Mouse (Mus musculus): ENCODE results near the gene Bach2.

Gene Bach2

GRCm38 (mm10) chr4:32502181-32502580, 263.6 kb downstream of the Bach2 start:
- no peak for DNase-seq

GRCm38 (mm10) chr4:32504236-32504635, 265.6 kb downstream of the Bach2 start:
- DNase-seq = no peak

GRCm38 (mm10) chr4:32506306-32506808, 267.8 kb downstream of the Bach2 start:
- no peak for DNase-seq

GRCm38 (mm10) chr4:32507041-32507440, 268.4 kb downstream of the Bach2 start:
- peak; percentile 51 to 69 for DNase-seq

- DNase-seq = no peak
These were observed 270.0 kb downstream of the Bach2 start for GRCm38 (mm10) chr4:32508572-32508971.

DNA sequence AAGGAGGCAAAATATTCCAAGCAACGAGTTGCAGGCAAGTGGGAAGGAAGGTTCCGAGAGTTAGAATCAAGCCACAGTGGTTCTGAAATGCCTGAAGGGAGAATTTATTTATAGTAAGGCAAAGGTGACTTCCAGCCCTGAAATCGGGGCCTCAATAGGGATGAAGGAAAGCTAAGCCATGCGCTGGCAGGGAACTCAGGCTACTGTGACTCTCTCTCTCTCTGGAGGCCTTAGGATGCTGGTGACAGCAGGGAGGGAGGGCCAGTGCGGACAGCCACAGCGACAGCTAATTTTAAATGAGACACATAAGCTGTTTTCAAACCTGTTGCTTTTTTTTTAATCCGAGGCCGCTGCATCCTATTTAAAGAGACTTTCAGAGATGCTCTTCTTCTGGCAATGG, 270.4 kb downstream of the Bach2 start:
- DNase-seq = no peak

- DNase-seq = no peak
These were observed 271.4 kb downstream of the Bach2 start for GRCm38 (mm10) chr4:32509832-32510612.

- no peak for DNase-seq
These were observed 272.3 kb downstream of the Bach2 start for GRCm38 (mm10) chr4:32510940-32511339.

GRCm38 (mm10) chr4:32516126-32516525, 277.5 kb downstream of the Bach2 start:
- no peak for DNase-seq

GRCm38 (mm10) chr4:32518842-32519578, 280.4 kb downstream of the Bach2 start:
- DNase-seq = no peak

DNA sequence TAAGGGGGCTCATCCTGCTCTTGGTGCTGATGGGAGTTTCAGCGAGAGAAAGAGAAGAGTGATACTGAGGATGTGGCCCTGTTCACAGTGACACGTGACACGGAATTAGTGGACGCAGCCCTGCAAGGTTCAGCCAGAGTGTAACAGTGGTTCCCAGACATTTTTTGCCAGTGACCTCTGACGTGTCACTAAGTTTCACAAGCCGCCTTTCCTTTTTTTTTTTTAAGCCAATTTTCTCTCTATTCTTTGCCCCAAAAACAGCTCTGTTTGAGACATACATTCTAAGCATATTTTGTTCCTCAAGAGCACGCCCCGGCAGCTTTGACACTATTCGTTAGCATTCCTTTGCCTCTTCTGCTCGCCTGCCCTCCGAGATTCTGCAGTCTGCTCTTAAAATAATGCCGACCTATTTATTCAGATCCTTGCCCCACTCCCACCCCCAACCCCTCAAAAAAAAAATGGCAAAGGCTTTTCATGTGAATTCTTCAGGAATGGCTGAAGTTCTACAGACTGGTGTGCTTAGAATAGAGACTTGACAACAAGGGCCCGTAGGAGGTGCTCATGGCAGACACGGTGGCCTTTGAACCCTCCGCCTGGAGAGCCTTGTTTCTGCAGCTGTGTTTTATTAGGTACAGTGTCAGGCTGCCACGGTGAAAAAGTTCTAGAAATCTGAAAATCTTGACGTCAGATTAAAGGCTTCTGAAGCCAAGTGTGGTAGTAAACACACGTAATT, 282.2 kb downstream of the Bach2 start:
- peak; percentile 65 to 66 for DNase-seq

GRCm38 (mm10) chr4:32521361-32521740, 282.7 kb downstream of the Bach2 start:
- DNase-seq = no peak

- no peak for DNase-seq
These were observed 283.4 kb downstream of the Bach2 start for GRCm38 (mm10) chr4:32522013-32522412.

DNA sequence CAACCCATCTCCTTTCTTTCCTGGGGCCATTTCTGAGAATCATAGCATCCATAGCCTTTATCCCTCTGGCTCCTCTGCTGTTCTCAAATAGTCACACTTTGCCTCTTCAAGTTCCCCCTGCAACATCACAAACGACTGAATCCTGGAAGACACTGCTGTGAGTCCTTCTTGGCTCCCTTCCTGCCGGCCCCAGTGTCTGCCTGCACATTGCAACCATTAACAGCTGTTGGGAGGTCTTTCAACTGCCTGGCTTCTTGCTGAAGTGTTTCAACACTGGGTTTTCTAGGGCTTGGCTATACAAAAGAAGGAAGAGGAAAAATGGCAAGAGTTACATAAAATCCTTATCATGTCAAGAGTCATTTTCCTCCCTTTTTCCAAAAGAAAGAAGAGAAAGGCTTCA, 285.7 kb downstream of the Bach2 start:
- peak in 1 of 2 experiments; percentile 18 for DNase-seq

GRCm38 (mm10) chr4:32525000-32525399, 286.4 kb downstream of the Bach2 start:
- DNase-seq = no peak

DNA sequence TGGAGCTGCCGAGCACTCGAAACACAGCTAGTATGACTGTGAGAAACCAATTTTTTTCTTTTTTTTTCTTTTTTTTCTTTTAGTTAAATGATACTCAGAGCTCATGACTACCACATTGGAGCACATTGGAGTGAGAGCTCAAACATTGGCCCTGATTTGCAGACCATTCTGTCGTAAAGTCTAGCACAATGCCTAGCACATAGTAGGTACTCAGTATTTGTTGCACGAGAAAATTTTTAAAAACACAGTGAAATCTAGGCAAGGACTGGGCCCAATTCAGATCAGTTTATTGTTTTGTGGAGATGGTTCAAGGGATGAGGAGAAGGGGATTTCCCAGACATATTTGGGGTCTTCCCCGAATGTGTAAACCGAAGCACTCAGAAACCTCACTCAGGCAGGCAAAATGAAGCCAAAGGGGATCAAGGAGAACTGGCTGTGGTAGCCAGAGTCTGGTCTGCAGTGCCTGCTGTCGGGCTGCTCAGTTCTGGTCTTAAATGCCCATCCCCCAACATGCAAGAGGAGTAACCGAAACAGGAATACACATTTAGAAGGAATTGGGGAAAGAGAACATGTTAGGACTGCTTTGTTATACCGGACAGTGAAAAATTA, 287.7 kb downstream of the Bach2 start:
- DNase-seq = no peak

DNA sequence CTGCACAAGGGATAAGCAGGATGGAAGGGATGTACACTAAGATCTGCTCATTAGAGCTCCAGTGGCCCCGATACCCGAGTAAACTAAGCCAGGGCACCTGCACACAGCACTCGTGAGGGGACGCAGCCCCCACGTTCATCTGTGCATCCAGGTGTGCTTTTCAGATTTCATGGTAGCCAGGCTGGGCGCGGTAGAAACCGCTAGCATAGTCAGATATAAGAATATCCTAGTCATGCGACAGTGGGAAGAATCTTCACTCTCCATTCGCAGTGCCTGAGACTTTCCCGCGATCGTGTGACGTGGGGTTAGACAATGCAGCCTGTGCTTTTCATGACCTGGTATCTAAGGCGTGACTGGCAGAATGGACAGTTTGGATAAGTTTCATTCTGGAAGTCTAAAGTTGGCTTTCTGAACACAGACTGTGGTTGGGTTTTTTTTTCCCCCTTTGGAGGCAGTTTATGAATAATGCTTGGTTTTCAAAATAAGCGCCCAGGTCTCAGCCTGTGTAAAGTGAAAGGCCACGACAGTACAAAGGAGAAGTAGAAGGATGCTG, 290.9 kb downstream of the Bach2 start:
- DNase-seq = no peak

DNA sequence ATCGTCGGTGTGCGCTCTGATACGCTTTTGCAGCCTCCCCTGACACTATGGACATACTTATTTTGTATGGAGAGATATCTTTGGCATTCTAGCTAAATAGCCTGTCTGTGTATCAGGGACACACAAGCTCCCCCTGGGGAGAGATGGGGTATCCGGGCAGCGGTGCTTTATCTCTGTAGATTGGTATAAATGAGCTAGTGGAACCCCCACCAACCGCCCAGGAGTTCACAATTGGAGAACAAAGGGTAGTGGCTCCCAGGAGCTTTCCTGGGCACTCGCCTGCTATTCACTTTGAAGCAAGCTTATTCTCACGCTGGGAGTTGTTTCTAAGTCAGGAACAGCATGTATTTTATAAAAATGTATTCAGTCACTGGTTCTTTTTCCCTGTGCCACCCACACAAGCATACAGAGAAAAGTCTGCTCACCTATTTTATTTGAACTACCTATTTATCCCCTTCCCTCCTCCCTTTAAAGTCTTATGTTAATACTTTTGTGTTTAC, 291.9 kb downstream of the Bach2 start:
- DNase-seq = no peak

DNA sequence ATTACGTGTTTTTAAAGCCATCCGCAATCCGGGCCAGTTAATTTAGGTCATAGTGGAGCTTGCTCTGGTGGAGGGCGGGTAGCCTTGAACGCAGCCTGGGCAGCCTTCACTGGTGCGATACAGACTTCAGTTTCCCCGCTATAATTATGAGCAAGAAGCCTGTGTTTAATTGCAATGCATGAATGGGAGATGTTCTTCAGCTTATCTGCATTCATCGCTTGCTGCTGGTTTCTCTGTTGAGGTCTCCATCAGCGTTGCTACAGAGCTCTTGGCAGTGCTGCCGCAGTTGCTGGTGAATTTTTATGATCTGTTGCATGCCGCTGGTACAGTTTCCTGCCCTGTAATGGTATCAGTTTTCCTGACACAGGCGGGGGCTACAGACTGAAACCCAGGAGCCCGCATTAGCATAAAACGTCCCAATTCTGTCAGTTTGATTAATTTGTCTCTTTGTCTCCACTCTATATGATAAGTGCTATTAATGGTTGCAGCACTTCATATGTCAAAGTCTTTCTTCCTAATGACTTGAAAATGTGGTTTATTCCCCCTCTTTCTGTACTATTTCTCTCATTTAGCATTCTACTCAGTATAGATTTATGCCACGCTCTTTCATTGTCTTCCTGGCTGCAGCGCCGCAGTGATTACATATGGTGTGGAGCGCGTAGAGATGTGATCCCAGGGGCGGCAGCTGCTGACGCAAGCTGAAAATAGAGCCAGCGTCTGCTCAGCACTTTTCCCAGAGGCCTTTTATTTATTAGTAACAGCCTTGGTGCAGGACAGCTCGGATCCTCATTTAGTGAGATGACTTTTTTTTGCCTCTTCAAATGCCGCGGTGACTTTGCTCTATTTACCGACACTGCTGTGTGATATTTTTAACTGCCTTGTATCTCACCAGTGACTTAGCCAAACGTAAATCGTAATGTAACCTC, 292.6 kb downstream of the Bach2 start:
- peak; percentile 59 to 73 for DNase-seq

DNA sequence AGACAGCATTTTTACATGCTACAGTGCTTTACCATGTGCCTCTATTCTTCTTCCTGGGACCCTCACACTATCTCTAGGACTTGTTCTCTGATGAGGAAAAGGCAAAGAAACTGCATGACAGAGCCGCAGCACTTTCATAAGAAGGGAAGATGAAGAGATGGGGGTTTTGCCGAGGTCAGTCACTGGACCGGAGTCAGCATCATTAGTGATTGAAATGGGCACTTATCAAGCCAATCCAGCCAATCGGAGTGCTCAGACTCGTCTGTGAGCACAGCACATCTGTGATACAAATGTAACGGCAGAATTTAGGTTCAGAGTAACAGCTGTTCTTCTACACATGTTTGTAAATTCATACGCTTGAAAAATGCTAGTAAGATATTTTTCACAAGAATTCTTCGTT, 293.5 kb downstream of the Bach2 start:
- no peak for DNase-seq

DNA sequence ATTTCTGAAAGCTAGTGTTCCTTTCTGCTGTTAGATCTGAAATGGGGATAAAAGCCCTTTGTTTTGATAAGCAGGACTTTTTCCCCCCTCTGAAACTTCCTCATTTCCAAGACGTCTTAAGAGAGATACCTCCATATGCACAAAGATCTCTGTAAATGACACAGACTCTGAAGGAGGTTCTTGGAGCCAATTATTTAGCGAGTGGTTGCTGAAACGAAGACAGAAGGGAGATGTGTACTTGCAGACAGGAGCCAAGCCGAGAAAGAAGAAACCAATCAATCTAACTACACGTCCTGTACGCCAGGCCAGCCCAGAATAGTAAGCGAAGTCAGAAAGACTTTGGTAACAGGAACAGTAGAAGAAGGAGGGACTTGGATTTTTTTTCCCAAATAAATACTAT, 295.1 kb downstream of the Bach2 start:
- no peak for DNase-seq
